Mouse (Mus musculus) cerebellum, adult 2 months (tissue): ENCODE measurements around the gene AI854703.

Experiments used
- CTCF ChIP-seq: fragments of 200-500 bp; IDR thresholded peaks from 2 replicates; pipeline ENCODE4 v1.5.1; 2011; ENCODE audit warnings: low read depth, mild to moderate bottlenecking, control low read depth, low read length, moderate library complexity, borderline replicate concordance; ENCODE audit not compliant: insufficient read depth
- POLR2A ChIP-seq: fragments of 200-500 bp; IDR thresholded peaks from 2 replicates; pipeline ENCODE4 v1.6.1; 2011; ENCODE audit warnings: low read length, control low read depth, borderline replicate concordance; ENCODE audit not compliant: insufficient read depth

DNA sequence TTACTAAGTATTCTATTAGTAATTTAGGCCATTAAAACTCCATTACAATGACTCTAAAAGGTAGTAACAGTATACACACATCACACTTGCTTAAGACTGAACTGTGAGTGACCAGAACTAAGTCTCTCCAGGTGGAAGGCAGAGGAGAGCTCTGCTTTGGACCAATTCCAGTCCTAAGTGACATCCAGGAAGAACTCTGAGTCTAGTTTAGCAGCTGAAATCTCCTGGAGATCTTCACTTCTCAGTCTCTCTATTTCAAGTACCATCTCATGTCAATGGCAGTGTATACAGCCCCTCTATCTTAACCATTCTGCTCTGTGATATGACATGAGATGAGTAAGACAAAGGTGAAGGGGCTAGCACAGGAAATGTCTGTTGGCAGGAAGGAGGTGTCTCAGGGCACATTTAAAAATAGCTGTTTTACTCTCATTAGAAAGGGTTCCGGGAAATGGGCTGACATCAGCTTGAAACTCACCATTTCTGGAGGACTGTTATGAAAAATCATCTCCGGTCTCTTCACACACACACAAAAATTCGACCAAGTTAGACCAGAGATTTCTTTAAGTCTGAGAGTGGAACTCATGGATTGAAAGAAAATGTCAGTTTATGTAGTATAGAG lies 55.0 kb downstream of the AI854703 start:
- no peak for TF ChIP-seq CTCF
- no peak for TF ChIP-seq POLR2A
